Mouse (Mus musculus) kidney, postnatal 36 days (tissue): ENCODE results near the gene Sez6l.
A peak's percentile ranks its signal among the peaks of the same experiment; 100 is the strongest.

ENCODE experiments used
- DNase-seq, 2 experiments: peaks; one replicate each; pipeline ENCODE4 v3.0.0; 2021 to 2022; ENCODE audit warnings: mixed read lengths in 2 of 2

Gene Sez6l

DNA sequence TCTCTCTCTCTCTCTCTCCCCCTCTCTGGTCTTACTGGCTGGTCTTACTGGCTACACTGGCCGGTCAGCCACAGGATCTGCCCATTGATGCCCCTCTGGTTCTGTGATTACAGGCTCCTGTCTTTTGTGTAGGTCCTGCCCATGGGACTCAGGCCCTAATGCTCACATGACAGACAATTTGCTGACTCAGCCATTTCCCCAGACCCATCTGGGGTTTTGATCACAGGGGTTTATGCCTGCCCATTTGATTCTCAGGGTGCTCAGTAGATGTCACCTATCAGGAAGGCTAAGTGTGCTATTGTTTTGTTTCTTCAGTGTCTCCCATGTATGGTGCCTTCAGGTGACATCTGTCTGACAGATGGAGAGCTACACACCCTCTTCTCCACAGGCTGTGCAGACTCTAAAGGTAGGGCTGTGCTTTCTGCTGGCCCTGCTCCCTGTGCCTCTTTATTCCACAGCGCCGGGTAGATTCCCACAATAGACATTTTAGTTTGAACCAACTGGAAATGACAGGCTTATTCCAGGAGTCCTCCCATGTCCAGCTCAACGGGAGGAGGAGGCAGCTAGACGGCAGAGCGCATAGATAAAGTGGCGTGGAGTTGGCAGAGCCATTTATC lies 80.1 kb downstream of the Sez6l start:
- DNase-seq: no peak

DNA sequence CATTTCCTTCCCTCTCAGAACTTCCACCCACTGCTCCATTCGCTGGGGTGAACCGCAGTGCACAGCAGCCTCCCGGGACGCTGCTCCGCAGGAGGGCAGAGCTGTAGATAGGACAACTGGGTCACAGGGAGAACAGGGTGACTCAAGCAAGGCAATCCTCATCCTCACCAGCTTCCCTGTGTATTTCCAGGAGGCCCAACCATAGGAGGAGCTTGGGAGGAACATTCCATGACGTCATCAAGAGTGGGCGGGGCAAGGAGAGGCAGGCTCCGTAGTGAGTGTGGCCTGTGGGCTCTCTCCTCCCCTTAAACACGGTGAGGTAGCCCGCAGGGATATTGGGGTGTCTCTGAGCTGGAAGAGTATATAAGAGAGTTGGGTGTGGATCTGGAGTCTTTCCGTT lies 83.5 kb downstream of the Sez6l start:
- peak; percentile 15 to 43 for DNase-seq

DNA sequence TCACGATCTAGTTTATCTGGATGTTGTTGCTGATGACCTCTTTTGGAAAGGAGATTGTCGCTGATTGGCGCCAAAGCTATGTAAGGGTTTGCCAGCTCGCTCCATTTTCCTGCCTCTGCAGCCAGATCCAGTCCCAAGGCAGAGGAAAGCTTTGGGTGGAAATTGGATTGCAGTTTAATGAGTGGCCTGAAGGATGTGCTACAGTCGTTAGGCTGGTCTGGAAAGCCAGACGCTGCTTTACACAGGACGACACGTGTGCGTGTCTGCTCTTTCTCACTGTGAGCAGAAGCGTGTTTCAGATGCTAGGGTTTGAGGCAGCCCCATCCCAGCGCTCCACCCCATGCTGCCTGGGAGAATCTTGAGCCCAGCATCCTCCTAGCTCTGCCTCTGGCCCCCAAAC lies 85.5 kb downstream of the Sez6l start:
- DNase-seq: no peak

DNA sequence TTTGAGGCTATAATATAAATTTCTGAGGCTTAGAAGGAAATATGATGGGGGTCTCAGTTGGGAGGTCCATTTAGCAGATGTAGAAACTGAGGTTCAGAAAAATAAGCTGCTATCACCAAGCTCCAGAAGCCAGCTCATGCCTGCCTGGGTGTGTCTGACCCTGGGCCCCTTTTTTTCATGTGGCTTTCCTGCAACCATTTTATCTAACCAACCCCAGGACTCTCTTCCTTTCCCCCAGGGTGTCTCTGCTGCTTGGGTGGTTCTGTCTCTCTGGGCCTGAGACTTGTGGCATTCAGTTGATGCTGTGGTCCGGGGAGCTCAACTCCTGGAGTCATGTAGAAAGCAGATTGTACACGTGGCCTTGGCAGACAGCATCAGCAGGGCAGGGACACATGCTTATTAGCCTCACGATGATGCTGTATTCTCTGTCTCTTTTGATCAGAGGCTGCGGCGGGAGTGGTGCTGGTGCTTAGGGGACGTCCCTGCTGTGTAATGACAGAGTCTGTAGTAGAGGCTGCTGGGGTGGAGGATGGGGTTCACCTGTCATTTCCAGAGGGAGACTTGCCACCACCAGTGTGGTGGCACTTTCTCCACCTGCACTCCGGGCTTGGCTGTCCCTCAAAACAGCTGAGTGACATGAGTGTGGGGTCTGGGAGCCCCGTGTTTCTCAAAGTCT lies 88.7 kb downstream of the Sez6l start:
- no peak for DNase-seq

DNA sequence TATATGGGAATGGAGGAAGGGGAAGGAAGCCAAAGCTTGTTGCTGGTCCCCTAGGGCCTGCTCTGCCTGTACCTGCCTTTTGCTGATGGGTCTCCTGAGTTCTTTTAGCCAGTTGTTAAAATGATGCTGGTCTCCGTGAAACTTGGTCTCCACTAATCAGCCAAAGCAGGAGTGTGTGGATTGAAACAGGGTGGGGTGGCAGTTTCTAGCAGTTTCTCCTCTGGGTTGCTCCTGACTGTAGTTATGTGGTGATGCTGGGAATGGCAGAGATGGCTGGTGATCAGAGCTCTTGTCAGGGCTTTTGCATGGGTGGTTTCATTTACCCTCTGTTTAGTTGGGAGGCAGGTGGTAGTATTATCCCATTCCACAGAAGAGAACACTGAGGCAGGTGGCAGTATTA lies 89.5 kb downstream of the Sez6l start:
- DNase-seq: no peak

DNA sequence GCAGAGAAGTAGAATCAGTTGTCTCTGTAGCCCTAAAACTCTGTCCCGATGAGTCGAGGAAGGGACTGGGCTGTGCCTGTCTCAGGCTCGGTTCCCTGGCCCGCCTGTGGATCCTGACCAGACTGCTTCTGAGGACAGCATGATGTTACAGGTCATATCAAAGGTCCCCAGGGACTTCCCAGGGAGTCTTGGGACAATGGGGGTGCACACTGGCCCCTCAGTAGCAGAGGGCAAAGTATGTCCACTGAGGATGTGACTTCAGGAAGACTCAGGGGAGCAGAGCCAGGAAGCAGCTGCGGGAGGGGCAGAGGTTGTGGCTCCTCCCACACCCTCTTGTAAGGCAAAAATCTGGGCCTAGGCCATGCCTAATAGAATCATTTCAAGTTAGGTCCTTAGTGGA lies 90.6 kb downstream of the Sez6l start:
- peak; percentile 42 to 62 for DNase-seq

DNA sequence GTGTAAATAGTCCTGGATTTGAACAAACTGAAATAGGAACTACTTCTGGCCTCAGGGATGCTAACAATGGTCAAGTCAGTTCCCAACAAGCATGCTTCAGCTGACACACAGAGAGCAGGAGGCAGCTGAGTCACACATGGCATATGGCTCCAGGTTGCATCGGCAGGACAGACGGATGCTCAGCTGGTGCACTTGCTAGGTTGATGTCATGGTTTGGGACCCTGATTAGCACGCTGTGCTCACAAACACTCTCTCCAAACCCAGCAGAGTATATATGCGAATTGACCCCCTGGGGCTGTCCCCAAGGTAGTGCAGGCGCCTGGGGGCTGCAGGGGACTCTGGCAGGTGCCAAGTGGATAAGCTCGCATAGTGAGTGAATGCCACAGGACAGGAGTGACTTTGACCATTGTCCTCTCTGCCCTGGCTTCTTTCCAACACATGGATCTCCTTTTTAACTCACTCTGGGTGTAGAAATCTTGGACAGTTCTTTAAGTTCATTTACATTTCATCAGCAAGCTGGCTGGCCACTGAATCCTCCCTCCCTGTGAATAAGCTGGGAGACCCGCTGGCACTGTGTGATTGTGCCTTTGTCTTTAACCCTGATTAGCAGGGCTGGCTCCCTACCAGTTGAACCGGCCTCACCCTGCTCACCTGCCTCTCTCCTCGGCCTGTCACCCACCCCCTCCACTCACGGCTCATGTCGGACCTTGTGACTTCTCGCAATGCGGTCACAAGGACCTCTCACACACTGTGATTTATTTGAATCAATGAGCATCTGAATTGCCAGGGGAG lies 91.9 kb downstream of the Sez6l start:
- DNase-seq: no peak

DNA sequence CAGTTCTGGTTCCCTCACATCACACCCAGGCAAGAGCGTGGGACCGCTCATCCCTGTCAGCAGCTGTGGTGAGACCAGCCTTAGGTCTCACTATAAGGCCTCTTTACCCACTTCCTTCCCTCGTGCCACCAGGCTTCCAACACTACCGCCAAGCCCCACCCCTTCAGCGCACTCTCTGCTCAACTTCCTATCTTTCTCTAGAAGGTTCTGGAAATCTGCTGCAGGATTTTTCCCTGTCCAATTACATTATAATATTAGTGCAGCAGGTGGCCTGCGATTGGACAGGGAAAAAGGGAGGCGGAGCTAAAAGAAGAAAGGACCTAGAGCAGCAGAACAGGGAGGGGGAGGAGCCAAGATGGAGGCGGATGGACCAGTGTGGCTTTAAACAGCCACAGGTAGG lies 94.0 kb downstream of the Sez6l start:
- DNase-seq: no peak

DNA sequence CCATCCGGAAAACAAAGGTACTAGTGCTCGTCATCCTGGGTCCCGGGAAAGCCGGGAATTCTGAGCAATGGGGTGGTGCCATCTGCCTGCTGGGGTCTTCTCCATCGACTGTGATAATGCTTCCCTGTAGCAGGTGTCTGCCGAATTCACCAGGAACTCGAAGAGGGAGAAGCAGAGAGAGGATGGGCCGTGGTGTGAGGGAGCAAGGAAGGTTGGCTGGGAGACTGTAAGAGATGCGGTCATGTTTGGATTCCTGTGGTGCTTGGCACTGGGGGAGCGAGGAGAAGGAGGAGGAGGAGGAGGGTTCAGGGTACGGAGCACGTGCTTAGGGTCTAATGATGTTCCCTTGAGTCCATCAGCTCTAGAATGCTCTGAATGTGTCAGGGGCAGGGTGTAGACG lies 94.4 kb downstream of the Sez6l start:
- no peak for DNase-seq

DNA sequence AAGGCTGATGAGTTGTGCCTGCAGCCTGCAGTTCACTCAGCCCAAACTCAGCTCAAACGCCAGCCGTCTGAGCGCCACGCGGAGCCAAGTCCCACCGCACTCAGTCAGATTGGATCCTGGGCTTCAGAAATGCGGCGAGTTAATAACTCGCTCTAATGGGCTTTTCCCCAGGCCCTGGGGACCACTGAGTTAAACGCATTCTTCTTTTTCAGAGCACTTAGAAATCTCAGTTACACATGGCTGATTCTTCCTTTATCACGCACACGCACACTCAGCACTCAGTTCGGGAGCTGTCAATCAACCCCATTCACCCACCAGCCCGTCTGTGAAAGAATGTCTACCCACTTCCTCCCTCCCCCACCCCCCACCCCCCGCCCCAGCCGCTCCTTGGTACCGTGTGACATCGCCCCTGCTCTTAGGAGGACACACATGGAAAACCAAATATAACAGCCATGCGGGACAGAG lies 95.0 kb downstream of the Sez6l start:
- no peak for DNase-seq

DNA sequence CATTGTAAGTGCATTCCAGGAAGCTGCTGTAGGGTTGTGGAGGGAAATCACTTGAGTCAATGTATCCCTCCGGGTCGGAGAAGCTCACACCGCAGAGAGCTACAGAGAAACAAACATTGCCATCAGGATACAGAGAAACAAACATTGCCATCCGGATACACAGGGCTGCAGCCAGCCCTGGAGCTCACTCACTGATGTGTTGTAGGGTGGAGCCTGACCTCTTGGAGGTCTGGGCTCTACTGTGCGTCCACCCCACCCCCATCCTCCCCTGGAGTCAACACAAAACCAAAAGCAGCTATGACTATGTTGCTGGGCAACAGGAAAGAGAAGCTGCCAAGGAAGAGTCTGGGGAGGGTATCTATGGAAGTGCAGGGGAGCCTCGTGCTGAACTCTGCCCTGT lies 103.5 kb downstream of the Sez6l start:
- no peak for DNase-seq

DNA sequence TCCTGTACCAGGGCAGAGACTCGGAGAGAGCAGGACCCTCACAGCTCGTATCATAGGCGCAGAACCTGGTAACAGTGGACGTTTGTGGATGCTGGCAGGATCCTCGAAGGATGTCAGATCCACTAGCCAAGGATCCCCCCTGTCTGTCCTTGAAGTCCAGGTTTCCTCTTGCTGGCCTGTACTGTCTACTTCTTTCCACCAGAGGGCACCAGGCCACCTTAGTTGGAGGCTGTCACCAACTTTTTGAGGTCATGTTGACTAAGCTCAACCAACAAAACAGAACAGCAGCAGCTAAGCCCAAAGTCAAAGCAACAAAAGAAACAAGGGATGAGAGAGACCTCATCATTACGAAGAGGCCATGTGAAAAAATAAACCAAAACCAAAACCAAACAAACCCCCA lies 106.8 kb downstream of the Sez6l start:
- DNase-seq: peak; percentile 22 to 69

DNA sequence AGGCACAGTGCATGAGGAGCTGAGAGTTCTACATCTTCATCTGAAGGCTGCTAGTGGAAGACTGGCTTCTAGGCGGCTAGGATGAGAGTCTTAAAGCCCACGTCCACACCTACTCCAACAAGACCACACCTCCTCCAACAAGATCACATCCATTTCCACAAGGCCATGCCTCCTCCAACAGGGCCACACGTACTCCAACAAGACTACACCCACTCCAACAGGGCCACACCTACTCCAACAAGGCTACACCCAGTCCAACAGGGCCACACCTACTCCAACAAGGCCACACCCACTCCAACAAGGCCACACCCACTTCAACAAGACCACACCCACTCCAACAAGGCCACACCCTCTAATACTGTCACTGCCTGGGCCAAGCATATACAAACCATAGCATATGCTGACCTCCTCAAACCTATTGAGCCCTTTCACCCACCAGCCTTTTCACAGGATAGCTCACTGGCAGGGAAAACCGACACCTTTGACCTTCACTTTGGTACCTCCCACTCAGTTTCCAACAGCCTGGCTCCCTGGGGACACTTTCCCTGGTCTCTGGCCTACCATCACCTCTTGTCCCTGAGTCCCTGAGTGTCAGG lies 107.9 kb downstream of the Sez6l start:
- no peak for DNase-seq

DNA sequence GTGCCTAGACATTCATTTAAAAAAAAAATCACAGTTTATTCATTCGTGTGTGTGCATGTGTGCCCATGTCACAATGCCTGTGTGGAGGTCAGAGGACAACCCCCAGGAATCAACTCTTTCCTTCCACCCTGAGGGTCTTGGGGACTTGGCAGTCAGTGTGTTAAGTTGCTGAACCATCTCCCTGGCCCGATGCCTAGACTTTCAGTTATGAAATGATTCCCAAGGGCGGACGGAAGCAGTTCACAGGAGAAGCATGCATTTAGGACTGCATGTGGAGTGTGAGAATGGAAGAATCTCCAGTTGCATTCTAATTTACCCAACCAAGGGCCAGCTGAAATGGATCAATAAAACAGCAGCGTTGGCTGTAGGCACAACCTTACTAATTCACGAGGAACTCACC lies 110.7 kb downstream of the Sez6l start:
- DNase-seq: no peak

DNA sequence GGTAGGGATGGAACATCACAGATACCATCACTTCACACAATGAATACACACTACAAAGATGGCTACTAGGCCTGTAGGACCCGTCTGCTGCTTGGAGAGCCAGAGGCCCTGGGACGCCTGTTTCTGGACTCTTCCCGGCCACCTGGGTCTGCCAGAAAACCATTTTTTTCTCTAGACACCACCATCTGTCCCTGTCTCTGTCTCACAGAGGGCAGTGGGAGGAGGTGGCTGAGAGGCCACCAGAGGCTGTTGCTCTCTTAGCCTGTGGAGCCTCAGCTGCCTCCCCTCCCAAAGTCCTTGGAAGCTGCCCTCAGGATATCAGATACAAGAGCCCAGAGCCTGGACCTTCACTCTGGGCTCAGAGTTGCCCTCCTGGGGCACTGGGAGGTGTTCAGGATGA lies 117.1 kb downstream of the Sez6l start:
- DNase-seq: no peak

DNA sequence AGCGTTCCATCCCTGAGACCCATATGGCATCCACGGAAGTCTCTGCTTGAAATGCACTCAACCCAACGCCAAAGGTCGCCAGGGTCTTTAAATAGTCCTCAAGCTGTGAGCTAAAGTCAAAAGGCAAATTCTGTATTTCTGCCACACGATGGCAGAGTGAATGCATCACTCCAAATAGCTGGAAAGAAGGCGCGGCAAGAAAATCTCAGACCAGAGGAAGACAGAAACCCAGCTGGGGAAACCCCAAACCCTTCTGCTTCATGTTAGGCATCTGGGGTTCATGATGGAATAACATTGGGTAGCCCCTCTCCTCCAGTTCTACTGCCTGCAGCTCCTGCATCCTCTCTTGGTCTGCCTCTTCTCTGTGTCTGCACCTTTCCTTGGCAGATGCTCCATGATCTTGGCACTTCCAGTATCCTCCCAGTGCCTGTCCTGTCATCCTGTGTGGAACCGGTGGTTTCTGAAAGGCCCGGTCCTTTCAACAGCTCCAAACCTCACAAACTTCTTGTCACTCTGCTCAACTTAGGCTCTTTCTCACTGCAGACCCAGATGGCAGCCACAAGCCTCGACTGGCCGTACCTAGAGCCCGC lies 121.9 kb downstream of the Sez6l start:
- no peak for DNase-seq

DNA sequence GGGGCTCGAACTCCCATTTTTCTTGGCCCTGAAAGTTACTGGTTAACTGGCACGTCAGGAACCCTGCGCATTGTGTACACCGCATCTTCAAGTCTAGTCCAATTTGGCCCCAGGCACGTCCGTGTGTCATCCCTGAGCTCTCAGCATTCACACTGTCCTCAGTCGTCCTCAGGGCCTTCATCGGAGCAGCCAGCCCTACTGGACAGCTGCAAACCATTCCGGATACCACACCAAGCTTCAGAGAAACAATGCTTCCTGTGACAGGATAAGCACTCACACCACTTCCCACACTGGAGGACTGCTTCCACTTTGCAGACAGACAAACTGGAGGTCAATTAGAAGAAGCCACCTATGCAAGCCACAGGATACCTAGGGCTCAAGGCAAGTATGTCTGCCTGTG lies 123.9 kb downstream of the Sez6l start:
- DNase-seq: peak; percentile 10 to 11

DNA sequence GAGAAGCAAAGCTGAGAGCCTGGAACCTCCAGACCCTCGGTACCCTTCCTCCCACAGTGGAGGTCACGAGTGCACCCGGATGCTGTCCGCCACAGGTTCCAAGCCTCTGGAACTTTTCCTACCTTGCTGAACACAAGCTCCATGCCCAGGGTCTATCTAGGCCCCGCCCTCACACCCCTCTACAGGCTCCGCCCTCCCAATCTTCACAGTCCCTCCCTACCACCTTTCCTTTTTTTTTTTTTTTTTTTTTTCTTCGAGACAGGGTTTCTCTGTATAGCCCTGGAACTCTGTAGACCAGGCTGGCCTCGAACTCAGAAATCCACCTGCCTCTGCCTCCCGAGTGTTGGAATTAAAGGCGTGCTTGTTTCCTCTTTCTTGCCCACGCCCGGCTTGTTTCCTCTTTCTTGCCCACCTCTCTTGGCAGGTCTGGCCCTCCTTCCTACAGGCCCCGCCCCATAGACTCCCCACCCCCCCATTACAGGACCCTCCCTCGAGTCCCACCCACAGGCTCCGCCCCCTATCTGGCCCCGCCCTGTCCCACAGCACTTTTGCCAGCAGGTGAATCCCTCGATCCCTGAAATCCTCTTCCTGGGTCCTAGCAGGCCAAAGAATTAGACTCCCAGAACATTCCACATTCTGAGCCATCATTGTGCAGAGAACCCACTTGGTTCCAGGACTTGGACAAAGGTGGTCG lies 128.1 kb downstream of the Sez6l start, which contains the start of gene Gm6588:
Gene Gm6588, plus strand, starts transcription at position 680 of the 694 bp plus-strand sequence.
- DNase-seq: no peak

DNA sequence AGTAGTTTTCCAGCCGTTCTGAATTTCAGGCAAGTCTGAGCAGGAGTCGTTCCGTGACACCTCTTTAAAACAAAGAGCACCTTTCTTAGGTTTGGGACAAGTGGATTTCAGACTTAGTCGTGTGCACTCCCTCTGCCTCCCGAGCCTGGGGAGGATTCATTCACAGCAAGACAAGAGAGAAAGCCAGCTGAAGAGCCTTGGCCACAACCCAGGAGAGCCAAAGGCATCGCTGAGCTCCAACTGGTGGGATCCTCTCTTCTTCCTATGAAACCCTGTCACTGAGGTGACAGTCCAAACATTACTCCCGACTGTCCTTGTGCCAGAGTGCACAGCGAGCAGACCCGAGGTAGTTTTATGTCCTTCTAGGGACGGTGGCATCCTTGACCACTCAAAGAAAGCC lies 138.4 kb downstream of the Sez6l start:
- DNase-seq: no peak

DNA sequence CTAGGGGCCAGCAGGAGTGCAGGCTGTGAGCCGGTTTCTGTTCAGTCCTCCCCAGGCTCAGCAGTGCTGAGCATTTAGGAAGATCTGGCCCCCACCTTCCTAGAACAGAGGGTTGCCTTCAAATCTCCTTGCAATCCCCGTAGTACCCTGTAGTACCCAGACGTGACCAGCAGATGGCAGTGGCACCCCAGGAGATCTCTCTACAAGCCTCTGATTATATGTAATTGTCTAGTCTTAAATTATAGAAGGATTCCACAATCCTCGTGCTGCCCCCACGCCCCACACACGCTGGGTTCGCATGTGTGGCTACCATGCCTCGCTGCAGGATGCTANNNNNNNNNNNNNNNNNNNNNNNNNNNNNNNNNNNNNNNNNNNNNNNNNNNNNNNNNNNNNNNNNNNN lies 144.0 kb downstream of the Sez6l start:
- peak; percentile 55 to 83 for DNase-seq

DNA sequence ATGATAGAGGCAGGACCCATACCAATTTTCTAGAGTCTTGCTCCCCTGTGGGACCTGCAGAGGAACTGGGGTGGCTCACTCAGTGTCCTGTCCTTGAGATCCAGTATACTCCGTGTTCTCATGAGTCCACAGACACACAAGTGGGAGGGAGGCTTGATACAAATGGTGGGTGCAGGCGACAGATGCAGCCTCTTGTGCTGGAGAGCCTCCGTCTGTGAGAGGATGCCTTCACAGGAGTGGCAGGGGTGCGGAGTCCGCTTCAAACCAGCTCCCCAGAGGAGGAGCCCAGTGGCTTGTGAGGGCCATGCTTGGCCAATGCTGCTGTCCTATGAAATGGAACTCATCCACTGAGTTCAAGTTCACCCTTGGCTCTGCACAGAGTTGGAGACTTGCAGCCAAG lies 145.0 kb downstream of the Sez6l start:
- DNase-seq: no peak

DNA sequence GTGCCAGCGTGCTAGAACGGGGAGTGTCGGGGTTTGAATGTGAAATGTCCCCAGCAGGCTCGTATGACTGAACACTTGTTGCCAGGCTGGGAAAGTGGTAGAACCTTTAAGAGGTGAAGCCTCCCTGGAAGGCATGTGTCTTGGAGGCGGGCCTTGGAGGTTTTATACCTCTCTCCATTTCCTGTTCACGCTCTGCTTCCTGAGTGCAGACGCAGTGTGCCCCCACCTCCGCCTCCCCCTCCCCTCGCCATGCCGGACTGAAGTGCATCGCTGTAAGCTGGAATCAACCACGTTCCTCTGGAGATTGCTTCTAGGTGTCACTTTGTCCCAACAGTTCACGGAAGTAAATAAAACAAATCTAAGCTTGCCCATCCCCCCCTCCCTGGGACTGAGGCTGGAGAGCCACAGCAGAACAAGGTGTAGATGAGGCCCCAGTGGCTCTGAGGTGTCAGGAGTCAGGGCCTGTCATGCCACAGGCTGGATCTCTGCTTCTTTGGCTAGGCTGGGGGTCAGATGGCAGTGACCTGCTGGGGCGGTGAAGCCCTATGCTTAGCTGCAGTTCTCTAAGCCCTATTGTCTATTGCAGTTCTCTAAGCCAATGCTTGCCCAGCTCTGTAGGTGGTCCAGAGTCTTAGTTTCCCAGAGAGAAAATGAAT lies 145.7 kb downstream of the Sez6l start:
- DNase-seq: peak in 1 of 2 experiments; percentile 9
